Mouse (Mus musculus): ENCODE measurements around the gene Wars.

DNA sequence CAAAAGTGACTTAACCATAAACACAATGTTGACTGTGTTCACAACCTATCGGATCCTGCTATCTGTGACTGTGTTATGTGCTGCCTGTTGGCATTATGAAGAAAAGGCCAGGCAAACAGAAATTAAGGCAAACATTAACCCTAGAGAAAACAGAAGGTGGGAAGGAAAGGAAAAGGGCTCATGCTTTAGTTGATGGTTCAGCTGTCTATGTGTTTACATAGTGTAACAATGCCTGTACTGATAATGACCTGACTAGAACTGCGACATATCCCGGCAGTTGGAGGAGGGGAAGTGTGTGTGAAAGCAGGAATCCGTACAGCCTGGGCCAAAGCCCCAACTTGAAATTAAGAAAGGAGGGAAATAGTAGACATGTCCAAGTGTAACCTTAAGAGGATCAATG is 6.9 kb downstream of the Wars start:
- TF ChIP-seq CTCF (IDR thresholded peaks at IDR 0.05; ENCODE audit: low read depth) (no peak), EP300 (optimal IDR thresholded peaks at IDR 0.05) (no peak)
